Mouse (Mus musculus) bone marrow macrophage, adult 2 months (primary cell): Measurements from ENCODE around the gene Gm20518. TPM values are rescaled to one million over a fixed set of nuclear protein-coding genes. Genes with fewer than 3 reads are reported as not detected.
A peak's percentile ranks its signal among the peaks of the same experiment; 100 is the strongest.

Experiments
- H3K27ac ChIP-seq: 2 replicates; pipeline ENCODE4 v1.5.1; 2012; ENCODE audit warnings: low read depth, low read length; ENCODE audit not compliant: insufficient read depth
- H3K4me1 ChIP-seq: 2 replicates; pipeline ENCODE4 v1.6.1; 2012; ENCODE audit warnings: low read length; ENCODE audit not compliant: control insufficient read depth, insufficient read depth
- H3K4me3 ChIP-seq: 2 replicates; pipeline ENCODE4 v1.5.1; 2012; ENCODE audit warnings: mild to moderate bottlenecking, low read length, moderate library complexity; ENCODE audit not compliant: insufficient read depth
- CTCF ChIP-seq: IDR thresholded peaks from 2 replicates; pipeline ENCODE4 v1.5.1; 2012; ENCODE audit warnings: low read depth, mild to moderate bottlenecking, low read length, moderate library complexity
- POLR2A ChIP-seq: IDR thresholded peaks from 2 replicates; pipeline ENCODE4 v1.6.1; 2012; ENCODE audit warnings: mild to moderate bottlenecking, low read depth, low read length, borderline replicate concordance
- polyA plus RNA-seq: library from polyadenylated mRNA; stranded (reverse); fragments of >200 nt; gene quantifications from 2 replicates; pipeline ENCODE4 v1.2.4, GENCODE M21; 2012; ENCODE audit not compliant: missing spikeins, insufficient read depth, insufficient read length

Gene Gm20518
- polyA plus RNA-seq, 1 experiment, result not detected

GRCm38 (mm10) chr16:17928627-17929104 is 37.2 kb upstream of the Gm20518 start:
- Histone ChIP-seq H3K4me3 (peak overlapping the region; percentile 74), H3K4me1 (peaks cover 8% of the 10 kb centered on the region), H3K27ac (peak overlapping the region; percentile 81)
- peak; percentile 43 for TF ChIP-seq CTCF
- TF ChIP-seq POLR2A, result no peak

- peak within 1 kb of the TSS; percentile 81 for H3K27ac ChIP-seq
- peaks cover 8% of the 10 kb centered on the region for H3K4me1 ChIP-seq
Observed at GRCm38 (mm10) chr16:17928087-17928580, 36.7 kb upstream of the Gm20518 start, which contains the start of gene Slc25a1. Gene Slc25a1 (minus strand): TSS chr16:17928219.

GRCm38 (mm10) chr16:17927351-17928082 is 36.0 kb upstream of the Gm20518 start:
- TF ChIP-seq CTCF, result no peak
- no peak for TF ChIP-seq POLR2A
- Histone ChIP-seq H3K27ac (peak overlapping the region; percentile 81), H3K4me3 (peak overlapping the region; percentile 74), H3K4me1 (peaks cover 8% of the 10 kb centered on the region)

More at GRCm38 (mm10) chr16:17928087-17928580, 36.7 kb upstream of the Gm20518 start, which contains the start of gene Slc25a1:
- TF ChIP-seq POLR2A (no peak), CTCF (no peak)
- H3K4me3 ChIP-seq, result peak within 1 kb of the TSS; percentile 74

- Histone ChIP-seq H3K4me3 (peak overlapping the region; percentile 88), H3K27ac (peak overlapping the region; percentile 44), H3K4me1 (peaks cover 10% of the 10 kb centered on the region; the same call in 1 of the 2 replicates)
- TF ChIP-seq POLR2A (0 out of 2 replicates have a peak, but pooled peaks have one; percentile 20), CTCF (no peak)
Observed at GRCm38 (mm10) chr16:17922163-17922538, 30.7 kb upstream of the Gm20518 start.

GRCm38 (mm10) chr16:17921325-17922162 is 30.1 kb upstream of the Gm20518 start:
- no peak for TF ChIP-seq POLR2A
- no peak for TF ChIP-seq CTCF
- Histone ChIP-seq H3K27ac (peak overlapping the region; percentile 87), H3K4me1 (0 out of 2 replicates have a peak, but pooled peaks cover 6% of the 10 kb centered on the region), H3K4me3 (peak overlapping the region; percentile 88)

- Histone ChIP-seq H3K27ac (no peak overlapping the region), H3K4me3 (no peak overlapping the region), H3K4me1 (0 out of 2 replicates have a peak, but pooled peaks cover 6% of the 10 kb centered on the region)
- TF ChIP-seq POLR2A (no peak), CTCF (no peak)
Observed at GRCm38 (mm10) chr16:17920586-17920985, 29.1 kb upstream of the Gm20518 start.

- Histone ChIP-seq H3K4me1 (peaks cover 3% of the 10 kb centered on the region; the same call in 1 of the 2 replicates), H3K4me3 (peak within 1 kb of the TSS; percentile 31), H3K27ac (no peak within 1 kb of the TSS)
- TF ChIP-seq CTCF, result no peak
- no peak for TF ChIP-seq POLR2A
Observed at GRCm38 (mm10) chr16:17914307-17915249, 23.1 kb upstream of the Gm20518 start, which contains the start of gene Gsc2. Gene Gsc2 (minus strand): TSS chr16:17915059.

GRCm38 (mm10) chr16:17911052-17911595 is 19.7 kb upstream of the Gm20518 start, which contains the start of gene Ess2:
Gene Ess2 (minus strand): TSS chr16:17911348.
- TF ChIP-seq POLR2A, result no peak
- TF ChIP-seq CTCF, result peak; percentile 27; the same call in 1 of the 2 replicates
- Histone ChIP-seq H3K27ac (peak within 1 kb of the TSS; percentile 44), H3K4me3 (peak within 1 kb of the TSS; percentile 96), H3K4me1 (peaks cover 3% of the 10 kb centered on the region; the same call in 1 of the 2 replicates)

- no peak within 1 kb of the TSS for H3K27ac ChIP-seq
- H3K4me3 ChIP-seq, result no peak within 1 kb of the TSS
- TF ChIP-seq POLR2A, result no peak
- TF ChIP-seq CTCF, result no peak
- no peaks in the 10 kb centered on the region for H3K4me1 ChIP-seq
Observed at GRCm38 (mm10) chr16:17898462-17898861, 7.0 kb upstream of the Gm20518 start, which contains the start of the genes Dgcr2 and Tssk2. Gene Dgcr2 (minus strand): TSS chr16:17898562. Gene Tssk2 (plus strand): TSS chr16:17898637.
